In genomic region chr4:150441931-150442330, GRCm38 (mm10) we compare ENCODE assay signal across 13 mouse cellular contexts.
DNase-seq lines count a peak whose midpoint lies in the region; ATAC-seq and TF ChIP-seq lines count a peak whose summit lies in the region.
"Had no signal": no experiment of that assay in that cellular context is flagged by ENCODE, and none has a peak within 500 bp of the region (broad histone marks: within the 10 kb centered on the region; RNA-seq: fewer than 3 reads in every experiment).

No protein-coding gene starts in this region.

- intact Hi-C loops in heart, adult 2 months (cut with DNase I): no loop called here
- intact Hi-C loops in left cerebral cortex, postnatal 10 days (cut with DNase I): no loop called here

- H3K9me3 ChIP-seq in heart, embryonic 16.5 days (replicated peaks; ENCODE audit: control insufficient read depth, low read length): no peaks in the 10 kb centered on the region
- no peaks in the 10 kb centered on the region for H3K9me3 ChIP-seq in midbrain, embryonic 12.5 days
- no peaks in the 10 kb centered on the region for H3K9me3 ChIP-seq in midbrain, embryonic 11.5 days (ENCODE audit: control insufficient read depth, low read length)
- H3K9me3 ChIP-seq: forebrain, embryonic 12.5 days had no signal

- H3K27me3 ChIP-seq in heart, embryonic 16.5 days (ENCODE audit: control insufficient read depth, insufficient read depth, low read length): no peaks in the 10 kb centered on the region
- no peaks in the 10 kb centered on the region for H3K27me3 ChIP-seq in heart, adult 2 months (ENCODE audit: control insufficient read depth, insufficient read depth, low read length)
- H3K27me3 ChIP-seq in midbrain, embryonic 12.5 days: no peaks in the 10 kb centered on the region
- no peaks in the 10 kb centered on the region for H3K27me3 ChIP-seq in midbrain, embryonic 11.5 days (ENCODE audit: control insufficient read depth, insufficient read depth, low read length)
- H3K27me3 ChIP-seq: forebrain, embryonic 12.5 days had no signal

- no peak for DNase-seq in heart, adult 2 months
- DNase-seq in midbrain, embryonic 11.5 days (ENCODE audit: low spot score, missing footprints): no peak
- peak; percentile 27 to 51 for DNase-seq in layer of hippocampus, adult 8-10 months (ENCODE audit: low spot score in 2 of 2)
- peak; percentile 37 to 42 for DNase-seq in layer of hippocampus, postnatal 36 days
- DNase-seq in left cerebral cortex, postnatal 10 days (ENCODE audit: extremely low spot score in 1 of 2, low spot score in 2 of 2): no peak
- DNase-seq: kidney, adult 2 months; lung, adult 18-20 months; thymus, postnatal 14 days had no signal

- no peak overlapping the region for H3K9ac ChIP-seq in heart, embryonic 16.5 days (ENCODE audit: low read length)
- H3K9ac ChIP-seq in heart, adult 2 months (ENCODE audit: low read depth, low read length): no peak overlapping the region
- no peak overlapping the region for H3K9ac ChIP-seq in midbrain, embryonic 12.5 days (replicated peaks)
- no peak overlapping the region for H3K9ac ChIP-seq in midbrain, embryonic 11.5 days (ENCODE audit: low read length)
- H3K9ac ChIP-seq: forebrain, embryonic 12.5 days had no signal

- no peak for TF ChIP-seq CTCF in heart, adult 2 months (IDR thresholded peaks at IDR 0.05)

- TF ChIP-seq EP300 in heart, adult 2 months (IDR thresholded peaks at IDR 0.05; ENCODE audit: insufficient read depth, low read depth, low read length): no peak

- H3K4me2 ChIP-seq in heart, embryonic 16.5 days (ENCODE audit: low read depth, low read length): no peak overlapping the region
- no peak overlapping the region for H3K4me2 ChIP-seq in midbrain, embryonic 12.5 days (replicated peaks)
- H3K4me2 ChIP-seq in midbrain, embryonic 11.5 days: no peak overlapping the region
- H3K4me2 ChIP-seq: forebrain, embryonic 12.5 days had no signal

- 53% methylated on average over 10 of the region's 10 CpGs for whole genome bisulfite sequencing in heart, embryonic 16.5 days
- 67% methylated on average over 10 of the region's 10 CpGs for WGBS in heart, adult 2 months
- 79% methylated on average over 10 of the region's 10 CpGs for WGBS in midbrain, embryonic 12.5 days
- WGBS in midbrain, embryonic 11.5 days: 79% methylated on average over 10 of the region's 10 CpGs

- no peaks in the 10 kb centered on the region; the same call in none of the 2 replicates for H3K79me2 ChIP-seq in heart, adult 2 months (replicated peaks; ENCODE audit: control insufficient read depth, insufficient read depth, low read length)

- H3K36me3 ChIP-seq in heart, embryonic 16.5 days (ENCODE audit: control insufficient read depth, insufficient read depth): no peaks in the 10 kb centered on the region
- H3K36me3 ChIP-seq in heart, adult 2 months (ENCODE audit: control insufficient read depth, insufficient read depth, low read length): peaks cover 5% of the 10 kb centered on the region
- no peaks in the 10 kb centered on the region for H3K36me3 ChIP-seq in midbrain, embryonic 12.5 days
- no peaks in the 10 kb centered on the region for H3K36me3 ChIP-seq in midbrain, embryonic 11.5 days (ENCODE audit: control insufficient read depth, insufficient read depth, low read length)
- H3K36me3 ChIP-seq: forebrain, embryonic 12.5 days had no signal

- no peak for ATAC-seq in heart, embryonic 16.5 days (replicated peaks; ENCODE audit: extremely low read depth, insufficient read depth, low FRiP score)
- ATAC-seq in midbrain, embryonic 12.5 days (ENCODE audit: low FRiP score, low read depth): no peak
- ATAC-seq in midbrain, embryonic 11.5 days (ENCODE audit: low FRiP score): no peak

- no peak for TF ChIP-seq POLR2A in heart, adult 2 months (IDR thresholded peaks at IDR 0.05; ENCODE audit: insufficient read depth, low read depth, low read length)

- peaks cover 36% of the 10 kb centered on the region for H3K4me1 ChIP-seq in heart, embryonic 16.5 days (ENCODE audit: control insufficient read depth, insufficient read depth, low read length)
- H3K4me1 ChIP-seq in heart, adult 2 months (ENCODE audit: control insufficient read depth, insufficient read depth, low read length): peaks cover 10% of the 10 kb centered on the region
- H3K4me1 ChIP-seq in midbrain, embryonic 12.5 days: peaks cover 45% of the 10 kb centered on the region
- peaks cover 19% of the 10 kb centered on the region for H3K4me1 ChIP-seq in midbrain, embryonic 11.5 days (ENCODE audit: control insufficient read depth, insufficient read depth, low read length)

- peak overlapping the region; percentile 9; the same call in 1 of the 2 replicates for H3K27ac ChIP-seq in heart, embryonic 16.5 days (ENCODE audit: low read length)
- H3K27ac ChIP-seq in heart, adult 2 months: no peak overlapping the region; the same call in 1 of the 2 replicates
- 0 out of 2 replicates have a peak overlapping the region, but pooled peaks have one; percentile 22 for H3K27ac ChIP-seq in midbrain, embryonic 12.5 days (replicated peaks)
- H3K27ac ChIP-seq in midbrain, embryonic 11.5 days (ENCODE audit: low read depth, low read length): no peak overlapping the region
- H3K27ac ChIP-seq: forebrain, embryonic 12.5 days; stomach, postnatal 0 days had no signal

- no peak overlapping the region for H3K4me3 ChIP-seq in heart, embryonic 16.5 days (ENCODE audit: low read length)
- H3K4me3 ChIP-seq in heart, adult 2 months: no peak overlapping the region
- H3K4me3 ChIP-seq in midbrain, embryonic 12.5 days: no peak overlapping the region
- no peak overlapping the region for H3K4me3 ChIP-seq in midbrain, embryonic 11.5 days (ENCODE audit: low read depth, low read length)
- H3K4me3 ChIP-seq: forebrain, embryonic 12.5 days; myocyte had no signal

Comparison
In these comparisons a context has a peak if more than half of its experiments do, and no peak if none do; other contexts are left out.
1. H3K27ac ChIP-seq: peak in heart, embryonic 16.5 days (single experiment) and midbrain, embryonic 12.5 days (single experiment); none in heart, adult 2 months (single experiment) and midbrain, embryonic 11.5 days (single experiment).
2. DNase-seq: peak in layer of hippocampus, adult 8-10 months (2 of 2) and layer of hippocampus, postnatal 36 days (2 of 2); none in heart, adult 2 months (0 of 2), midbrain, embryonic 11.5 days (single experiment) and left cerebral cortex, postnatal 10 days (0 of 2).